In the genomic region with DNA sequence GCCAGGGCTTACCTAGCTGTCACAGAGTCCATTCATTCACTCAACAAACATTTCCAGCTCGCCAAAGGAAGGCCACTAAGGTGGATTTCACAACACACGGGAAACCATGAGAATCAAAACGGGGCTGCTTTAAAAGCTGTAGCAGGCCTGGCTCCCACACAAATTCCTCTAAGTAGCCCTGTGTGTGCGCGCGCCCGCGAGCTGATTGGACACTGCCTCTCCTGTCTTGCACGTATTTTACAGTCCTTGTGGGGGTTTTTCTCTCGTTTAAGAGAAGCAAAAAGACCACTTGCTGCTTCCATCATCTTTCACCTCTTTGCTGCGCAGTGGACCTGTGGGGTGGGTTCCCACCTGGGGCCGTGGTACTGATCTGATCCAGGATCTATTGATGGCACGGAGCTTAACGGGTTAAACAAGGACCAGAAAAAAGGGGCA, we compare ENCODE assay signal across 8 mouse cellular contexts.
DNase-seq lines count a peak whose midpoint lies in the region; ATAC-seq and TF ChIP-seq lines count a peak whose summit lies in the region.

No protein-coding gene starts in this region.

- H3K9ac ChIP-seq in ES-E14 (ENCODE audit: insufficient read depth, low read depth, low read length, poor library complexity, severe bottlenecking) = no peak overlapping the region
- peak overlapping the region; percentile 66 for H3K9ac ChIP-seq in forebrain, embryonic 16.5 days (replicated peaks; ENCODE audit: low read depth, low read length)
- H3K9ac ChIP-seq in hindbrain, postnatal 0 days (replicated peaks; ENCODE audit: low read length) = peak overlapping the region; percentile 60
- H3K9ac ChIP-seq in lung, postnatal 0 days (replicated peaks; ENCODE audit: low read depth) = peak overlapping the region; percentile 26; the same call in 1 of the 2 replicates

- intact Hi-C loops in gastrocnemius, postnatal 14 days (cut with DNase I; ENCODE audit: low total_unique reads) = no loop called here

- WGBS in forebrain, embryonic 16.5 days = 2% methylated on average over 14 of the region's 14 CpGs
- WGBS in hindbrain, postnatal 0 days = 3% methylated on average over 14 of the region's 14 CpGs
- WGBS in lung, postnatal 0 days = 4% methylated on average over 14 of the region's 14 CpGs

- no peaks in the 10 kb centered on the region for H3K9me3 ChIP-seq in ES-E14 (ENCODE audit: control insufficient read depth, insufficient read depth, low read depth, low read length)
- H3K9me3 ChIP-seq in forebrain, embryonic 16.5 days (ENCODE audit: control insufficient read depth, low read length) = no peaks in the 10 kb centered on the region
- no peaks in the 10 kb centered on the region for H3K9me3 ChIP-seq in hindbrain, postnatal 0 days (ENCODE audit: low read length)
- no peaks in the 10 kb centered on the region for H3K9me3 ChIP-seq in lung, postnatal 0 days (ENCODE audit: low read length)

- no peak for DNase-seq in ES-E14 (ENCODE audit: low read depth, low spot score)
- peak; percentile 59 to 72 for DNase-seq in cerebellum, adult 18-20 months
- DNase-seq in hindbrain, postnatal 0 days (ENCODE audit: low spot score) = peak; percentile 75
- peak; percentile 38 for DNase-seq in left cerebral cortex, adult 11 months (ENCODE audit: low spot score)
- peak; percentile 85 for DNase-seq in lung, postnatal 0 days (ENCODE audit: low spot score)
- DNase-seq in right cerebral cortex, postnatal 25 days = peak; percentile 37
- DNase-seq in gastrocnemius, postnatal 14 days = no peak

- H3K4me2 ChIP-seq in forebrain, embryonic 16.5 days (ENCODE audit: low read length) = peak overlapping the region; percentile 98
- H3K4me2 ChIP-seq in hindbrain, postnatal 0 days (ENCODE audit: low read depth, low read length) = peak overlapping the region; percentile 92
- H3K4me2 ChIP-seq in lung, postnatal 0 days (replicated peaks; ENCODE audit: low read depth, low read length) = peak overlapping the region; percentile 85

- H3K4me1 ChIP-seq in ES-E14 (ENCODE audit: control insufficient read depth in 2 of 2, insufficient read depth in 2 of 2, low read length in 2 of 2, poor library complexity in 1 of 2) = peaks cover 2 to 6% of the 10 kb centered on the region in 2 experiments; a peak in 2 of 4 replicates
- peaks cover 10% of the 10 kb centered on the region for H3K4me1 ChIP-seq in forebrain, embryonic 16.5 days (replicated peaks; ENCODE audit: control insufficient read depth, insufficient read depth, low read length)
- H3K4me1 ChIP-seq in hindbrain, postnatal 0 days (ENCODE audit: insufficient read depth, low read length) = 0 out of 2 replicates have a peak, but pooled peaks cover 8% of the 10 kb centered on the region
- 0 out of 2 replicates have a peak, but pooled peaks cover 4% of the 10 kb centered on the region for H3K4me1 ChIP-seq in lung, postnatal 0 days (ENCODE audit: insufficient read depth, low read depth, low read length)

- no peak overlapping the region for H3K27ac ChIP-seq in ES-E14 (ENCODE audit: insufficient read depth, low read depth, low read length, poor library complexity, severe bottlenecking)
- peak overlapping the region; percentile 39; the same call in 1 of the 2 replicates for H3K27ac ChIP-seq in forebrain, embryonic 16.5 days (ENCODE audit: low read length)
- H3K27ac ChIP-seq in hindbrain, postnatal 0 days = peak overlapping the region; percentile 86
- H3K27ac ChIP-seq in lung, postnatal 0 days (ENCODE audit: low read length) = peak overlapping the region; percentile 85

- H3K4me3 ChIP-seq in ES-E14 (ENCODE audit: insufficient read depth in 1 of 2, low read depth in 1 of 2, low read length in 2 of 2, poor library complexity in 1 of 2, severe bottlenecking in 1 of 2) = peak overlapping the region; percentile 43 to 67
- peak overlapping the region; percentile 59 for H3K4me3 ChIP-seq in forebrain, embryonic 16.5 days (replicated peaks; ENCODE audit: low read length)
- H3K4me3 ChIP-seq in hindbrain, postnatal 0 days (ENCODE audit: low read length) = peak overlapping the region; percentile 43
- H3K4me3 ChIP-seq in lung, postnatal 0 days (ENCODE audit: low read depth, low read length) = peak overlapping the region; percentile 38

- no peaks in the 10 kb centered on the region for H3K27me3 ChIP-seq in forebrain, embryonic 16.5 days (replicated peaks; ENCODE audit: control insufficient read depth, insufficient read depth, low read length)
- H3K27me3 ChIP-seq in hindbrain, postnatal 0 days (ENCODE audit: insufficient read depth, low read length) = no peaks in the 10 kb centered on the region
- H3K27me3 ChIP-seq in lung, postnatal 0 days (replicated peaks; ENCODE audit: insufficient read depth, low read length) = no peaks in the 10 kb centered on the region

- in situ Hi-C loops in ES-E14 (cut with MboI; ENCODE audit: low sequenced_read_pairs in 2 of 2, unreplicated experiment in 2 of 2) = no loop called here

- 0 out of 2 replicates have a peak, but pooled peaks have one; percentile 0 for TF ChIP-seq EP300 in lung, postnatal 0 days (IDR thresholded peaks at IDR 0.05)

- ATAC-seq in forebrain, embryonic 16.5 days = peak; percentile 68
- peak; percentile 64 for ATAC-seq in hindbrain, postnatal 0 days
- peak; percentile 76 for ATAC-seq in lung, postnatal 0 days

- H3K36me3 ChIP-seq in ES-E14 (ENCODE audit: control insufficient read depth, insufficient read depth, low read length, poor library complexity, severe bottlenecking) = no peaks in the 10 kb centered on the region
- H3K36me3 ChIP-seq in forebrain, embryonic 16.5 days (ENCODE audit: control insufficient read depth, insufficient read depth) = no peaks in the 10 kb centered on the region
- H3K36me3 ChIP-seq in hindbrain, postnatal 0 days (ENCODE audit: insufficient read depth, low read length) = no peaks in the 10 kb centered on the region
- no peaks in the 10 kb centered on the region for H3K36me3 ChIP-seq in lung, postnatal 0 days (ENCODE audit: insufficient read depth, low read length)

- TF ChIP-seq CTCF in hindbrain, postnatal 0 days (IDR thresholded peaks at IDR 0.05; ENCODE audit: low read depth) = no peak
- no peak for TF ChIP-seq CTCF in lung, postnatal 0 days (IDR thresholded peaks at IDR 0.05)

TF ChIP-seq in ES-E14, 5 proteins besides CTCF, POLR2A, EP300 and RAD21:
- TF ChIP-seq HCFC1 (IDR thresholded peaks at IDR 0.05; ENCODE audit: borderline replicate concordance, insufficient read depth, low read length) (no peak), MAFK (IDR thresholded peaks at IDR 0.05; ENCODE audit: insufficient read depth, low read depth, low read length) (no peak), ZNF384 (IDR thresholded peaks at IDR 0.05; ENCODE audit: low read depth, low read length) (no peak), CHD2 (IDR thresholded peaks at IDR 0.05; ENCODE audit: low read depth, low read length) (no peak), ZC3H11A (IDR thresholded peaks at IDR 0.05; ENCODE audit: borderline replicate concordance, low read depth, low read length) (no peak)

Comparison
In these comparisons a context has a peak if more than half of its experiments do, and no peak if none do; other contexts are left out.
1. DNase-seq: peak in cerebellum, adult 18-20 months (2 of 2), hindbrain, postnatal 0 days (single experiment), left cerebral cortex, adult 11 months (single experiment), lung, postnatal 0 days (single experiment) and right cerebral cortex, postnatal 25 days (single experiment); none in ES-E14 (single experiment) and gastrocnemius, postnatal 14 days (single experiment).
2. Peak in every context shown above with its lines, with median percentiles within 50 percentile points of each other: H3K4me3 ChIP-seq, ATAC-seq and H3K4me2 ChIP-seq.